Mouse (Mus musculus) ovary, adult 18-20 months (tissue): Measurements from ENCODE around the gene Ppp4r3b.

ENCODE experiments used
- DNase-seq: peaks from one replicate; pipeline ENCODE4 v3.0.0; 2022; ENCODE audit warnings: low spot score, mixed read lengths

Ppp4r3b gene

GRCm38 (mm10) chr11:29238047-29238446 is 65.4 kb downstream of the Ppp4r3b start:
- DNase-seq = no peak

- no peak for DNase-seq
Measured at GRCm38 (mm10) chr11:29238551-29238950, 65.9 kb downstream of the Ppp4r3b start.

GRCm38 (mm10) chr11:29239353-29239752 is 66.7 kb downstream of the Ppp4r3b start:
- DNase-seq = no peak

GRCm38 (mm10) chr11:29241961-29242360 is 69.3 kb downstream of the Ppp4r3b start:
- DNase-seq = no peak

GRCm38 (mm10) chr11:29245988-29246387 is 73.3 kb downstream of the Ppp4r3b start:
- DNase-seq = no peak

GRCm38 (mm10) chr11:29246883-29247650 is 74.4 kb downstream of the Ppp4r3b start, which contains the start of gene Cfap36:
Gene Cfap36 (minus strand): TSS chr11:29247409.
- peak; percentile 91 for DNase-seq

GRCm38 (mm10) chr11:29247725-29248124 is 75.0 kb downstream of the Ppp4r3b start:
- no peak for DNase-seq

GRCm38 (mm10) chr11:29248386-29248785 is 75.7 kb downstream of the Ppp4r3b start:
- no peak for DNase-seq

- no peak for DNase-seq
Measured at GRCm38 (mm10) chr11:29254643-29255042, 82.0 kb downstream of the Ppp4r3b start.

GRCm38 (mm10) chr11:29267824-29268223 is 95.1 kb downstream of the Ppp4r3b start:
- DNase-seq = no peak
